Mouse (Mus musculus) adrenal gland, postnatal 14 days (tissue): ENCODE measurements around the gene Rarg. TPM values are rescaled to one million over a fixed set of nuclear protein-coding genes. Genes with fewer than 3 reads are reported as not detected.

Source experiments
- DNase-seq: peaks from one replicate; pipeline ENCODE4 v3.0.0; 2021; ENCODE audit warnings: mixed read lengths
- long read RNA-seq, 2 experiments: library from polyadenylated mRNA; stranded (forward); transcript quantifications; one replicate each; pipeline ENCODE4 v2.0.0; 2021
- total RNA-seq: library from RNA; stranded (reverse); gene quantifications from 2 replicates; pipeline ENCODE4 v1.2.3, GENCODE M21; 2021

Gene Rarg
- total RNA-seq = 25.5 and 27.8 TPM in 2 replicates
- long read RNA-seq, experiment 1, transcript Rarg-202 (8 exons, 2,718 nt) = major isoform, 7 of 15 reads
- long read RNA-seq, experiment 1, partial matches to known transcripts = 3 of 15 reads
- long read RNA-seq, experiment 1, other reads (novel, unspliced or antisense) = 1 of 15 reads
- long read RNA-seq, experiment 2, partial matches to known transcripts = 2 of 11 reads
- long read RNA-seq, experiment 2, other reads (novel, unspliced or antisense) = 4 of 11 reads

DNA sequence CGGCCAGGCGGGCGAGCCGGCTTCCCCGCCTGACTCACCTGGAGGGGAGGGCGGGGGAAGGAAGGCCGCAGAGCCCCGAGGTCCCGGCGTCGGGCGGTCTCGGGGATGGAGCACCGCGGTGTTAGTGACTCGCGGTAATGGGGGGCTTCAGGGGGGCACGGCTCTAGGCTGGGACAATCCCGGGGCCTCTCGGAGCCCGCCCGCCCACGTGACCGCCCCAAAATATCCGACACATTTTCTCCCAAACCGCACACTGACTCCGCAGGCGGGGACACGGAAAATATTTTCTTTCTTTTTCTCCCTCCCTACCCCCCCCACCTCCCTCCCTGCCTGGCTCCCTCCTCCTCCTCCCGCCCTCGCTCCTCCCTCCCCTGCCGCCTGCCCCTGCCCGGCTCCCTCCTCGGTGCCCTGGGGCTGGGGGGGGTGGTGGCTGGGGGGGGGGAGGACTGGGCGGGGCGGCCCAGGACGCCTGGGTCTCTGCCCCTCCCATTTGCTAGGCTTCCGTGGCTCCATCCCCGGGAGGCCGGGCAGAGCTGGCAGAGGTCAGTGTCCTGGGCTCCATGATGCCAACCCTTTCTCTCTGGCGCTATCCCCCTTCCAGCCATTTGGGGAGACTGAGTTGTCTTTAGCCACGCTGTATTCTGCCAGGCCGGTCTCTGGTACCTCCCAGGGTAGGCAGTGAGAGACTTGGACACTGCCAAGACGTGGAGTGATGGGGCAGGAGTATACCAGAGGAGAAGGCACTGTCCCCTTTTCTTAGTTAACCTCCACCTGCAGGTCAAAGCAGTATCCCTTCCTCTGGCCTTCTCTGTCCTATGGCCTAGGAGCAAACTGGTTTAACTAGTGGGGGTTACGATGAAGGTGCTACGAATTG is at the start of gene Rarg:
TSS of gene Rarg (minus strand) at position 316 of the 874 bp plus-strand sequence.
- peak; percentile 74 for DNase-seq

DNA sequence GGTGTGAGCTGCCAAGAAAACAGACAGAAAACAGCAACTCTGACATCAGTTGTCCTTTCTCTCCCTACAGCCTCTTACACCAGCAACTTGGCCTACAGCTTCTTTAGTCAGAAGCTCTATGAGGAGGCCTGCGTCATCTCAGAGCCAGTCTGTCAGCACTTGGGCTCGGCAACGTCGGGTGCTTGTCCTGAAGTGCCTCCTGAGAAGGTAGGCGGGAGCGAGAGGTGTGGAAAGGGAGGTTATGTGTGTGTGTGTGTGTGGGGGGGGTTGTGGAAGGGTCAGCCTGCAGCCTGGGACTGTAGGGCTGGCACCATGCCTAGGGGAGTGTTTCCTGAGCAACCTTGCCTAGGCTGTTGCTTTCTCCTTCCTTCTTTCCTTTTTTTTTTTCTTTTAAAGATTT is 45.2 kb upstream of the Rarg start:
- DNase-seq = no peak

DNA sequence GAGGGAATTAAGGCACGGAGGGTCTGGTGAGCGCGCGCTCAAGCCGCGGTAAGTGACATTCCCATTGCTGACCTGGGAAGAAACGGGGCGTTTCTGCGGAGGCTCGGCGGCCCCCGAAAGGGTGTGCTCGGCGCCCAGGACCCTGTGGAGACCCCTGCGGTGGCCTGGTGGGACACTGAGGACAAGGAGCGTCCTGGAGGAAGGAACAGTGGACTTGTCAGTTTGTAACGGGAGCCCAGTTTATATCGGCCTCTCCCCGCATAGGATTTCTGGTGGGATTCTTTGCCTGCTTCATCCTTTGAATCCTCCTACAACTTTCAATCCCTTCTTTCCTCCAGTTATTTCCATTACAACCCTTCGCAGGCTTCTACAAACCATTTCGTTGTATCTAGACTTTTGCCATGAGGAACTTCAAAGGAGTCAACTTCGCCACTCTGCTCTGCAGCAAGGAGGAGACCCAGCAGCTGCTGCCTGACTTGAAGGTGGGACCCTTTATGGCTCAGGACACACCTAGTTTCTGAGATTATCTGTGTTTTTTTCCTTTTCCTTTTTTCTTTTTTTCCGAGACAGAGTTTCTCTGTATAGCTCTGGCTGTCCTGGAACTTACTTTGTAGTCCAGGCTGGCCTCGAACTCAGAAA is 39.2 kb upstream of the Rarg start:
- no peak for DNase-seq

DNA sequence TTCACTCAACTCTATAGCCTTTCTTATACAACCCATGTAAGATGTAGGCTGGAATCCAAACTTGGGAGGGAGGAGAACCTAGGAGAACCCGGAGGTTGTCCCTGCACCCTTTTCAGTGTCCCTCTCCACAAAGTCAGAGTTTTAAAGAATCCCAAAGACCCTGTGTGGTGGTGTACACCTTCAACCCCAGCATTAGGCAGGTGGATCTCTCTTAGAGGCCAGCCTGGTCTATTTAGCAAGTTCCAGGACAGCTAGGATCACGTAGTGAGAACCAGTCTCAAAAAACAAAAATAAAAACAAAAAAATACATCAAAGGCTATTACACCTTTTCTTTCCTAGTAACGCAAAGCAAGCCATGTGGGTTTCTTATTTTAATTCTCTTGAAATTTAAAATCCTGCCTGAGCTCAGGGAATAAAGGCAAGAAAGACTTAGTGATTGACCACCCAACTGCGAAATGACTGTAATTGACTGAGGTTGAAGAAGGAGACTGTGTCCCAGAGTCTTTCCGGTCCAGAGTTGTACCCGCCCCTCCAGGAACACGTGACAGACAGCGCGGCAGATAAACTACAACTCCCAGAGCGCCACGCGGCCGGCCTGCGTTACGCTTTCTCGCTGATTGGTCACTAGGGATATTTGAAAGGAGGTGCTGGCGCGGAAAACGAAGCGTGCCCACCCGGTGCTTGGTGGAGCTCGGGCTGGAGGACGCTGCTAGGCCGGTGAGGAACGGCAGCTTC is 38.5 kb upstream of the Rarg start, which contains the start of gene Espl1:
TSS of gene Espl1 (plus strand) at position 634 of the 735 bp plus-strand sequence.
- peak; percentile 95 for DNase-seq

DNA sequence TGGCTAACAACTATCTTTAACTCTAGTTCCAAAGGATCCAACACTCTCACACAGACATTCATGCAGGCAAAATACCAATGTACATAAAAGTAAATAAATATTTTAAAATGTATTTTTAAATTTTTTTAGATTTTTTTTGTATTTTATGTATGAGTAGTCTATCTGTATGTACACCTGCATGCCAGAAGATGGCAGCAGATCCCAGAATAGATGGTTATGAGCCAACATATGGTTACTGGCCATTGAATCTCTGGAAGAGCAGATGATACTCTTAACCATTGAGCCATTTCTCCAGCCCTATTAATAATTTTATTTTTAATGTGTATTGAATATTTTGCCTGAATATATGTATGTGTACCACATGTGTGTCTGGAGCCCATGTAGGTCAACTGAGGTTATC is 30.1 kb upstream of the Rarg start:
- DNase-seq = peak; percentile 61

DNA sequence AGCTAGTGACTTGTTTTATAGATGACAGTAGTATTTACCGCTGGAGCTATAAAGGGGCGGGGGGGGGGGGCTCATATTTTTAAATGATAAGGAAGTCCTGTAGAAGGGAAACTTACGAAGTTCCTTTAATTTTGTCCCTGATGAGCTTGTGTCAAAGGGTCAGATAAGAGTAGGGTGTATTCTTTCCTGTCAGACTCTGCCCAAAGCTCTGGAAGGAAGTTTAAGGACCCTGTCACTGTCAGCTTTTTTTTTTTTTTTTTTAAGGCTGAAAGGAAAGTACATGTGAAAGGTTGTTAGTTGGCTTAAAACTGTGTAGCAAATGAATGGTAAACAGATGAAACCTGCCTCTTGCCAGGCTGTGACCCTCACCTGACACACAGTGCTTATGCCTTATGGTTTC is 26.3 kb upstream of the Rarg start:
- no peak for DNase-seq

DNA sequence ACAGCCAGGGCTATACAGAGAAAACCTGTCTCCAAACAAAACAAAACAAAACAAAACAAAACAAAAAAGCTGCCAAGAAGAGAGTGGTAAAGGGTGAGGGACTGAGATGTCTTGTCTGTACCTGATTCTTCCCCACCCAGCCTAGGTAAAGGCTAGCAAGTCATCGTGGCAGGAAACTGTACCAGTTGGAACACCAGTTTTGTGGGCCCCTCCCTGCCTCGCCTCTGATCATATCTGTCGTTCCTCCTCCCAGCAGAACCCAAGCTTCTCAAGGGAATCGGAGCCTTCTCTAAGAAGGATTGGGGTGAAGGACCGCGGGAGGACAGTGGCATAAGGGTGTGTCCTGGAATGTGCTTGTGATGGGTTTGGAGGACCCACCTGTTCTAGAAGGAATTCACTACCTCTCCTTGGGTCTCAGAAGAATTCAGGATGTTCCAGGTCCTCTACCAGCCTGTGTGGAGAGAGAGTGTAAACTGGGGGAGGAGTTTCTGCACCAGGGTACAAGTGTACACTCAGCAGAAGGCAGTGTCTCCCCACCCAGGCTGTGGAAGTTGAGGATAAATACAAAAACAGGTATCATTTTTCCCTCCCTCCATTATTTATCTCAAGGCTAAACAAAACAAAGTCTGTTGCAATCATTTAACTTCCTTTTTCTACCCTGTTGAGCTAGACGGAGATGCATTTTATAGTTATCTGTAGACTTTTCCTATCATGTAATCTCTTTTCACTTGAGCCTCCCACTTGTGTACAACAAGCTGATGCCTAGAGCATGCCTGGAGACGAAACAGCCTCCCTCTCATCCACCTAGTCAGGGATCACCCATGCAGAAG is 25.4 kb upstream of the Rarg start:
- no peak for DNase-seq

DNA sequence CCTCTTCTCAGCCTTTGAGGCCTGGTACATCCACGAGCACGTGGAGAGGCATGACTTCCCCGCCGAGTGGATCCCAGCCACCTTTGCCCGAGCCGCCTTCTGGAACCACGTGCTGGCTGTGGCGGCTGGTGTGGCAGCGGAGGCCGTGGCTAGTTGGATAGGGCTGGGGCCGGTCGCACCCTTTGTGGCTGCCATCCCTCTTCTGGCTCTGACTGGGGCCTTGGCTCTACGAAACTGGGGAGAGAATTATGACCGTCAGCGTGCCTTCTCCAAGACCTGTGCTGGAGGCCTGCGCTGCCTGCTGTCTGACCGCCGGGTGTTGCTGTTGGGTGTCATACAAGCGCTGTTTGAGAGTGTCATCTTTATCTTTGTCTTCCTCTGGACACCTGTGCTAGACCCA is 23.3 kb upstream of the Rarg start:
- no peak for DNase-seq

DNA sequence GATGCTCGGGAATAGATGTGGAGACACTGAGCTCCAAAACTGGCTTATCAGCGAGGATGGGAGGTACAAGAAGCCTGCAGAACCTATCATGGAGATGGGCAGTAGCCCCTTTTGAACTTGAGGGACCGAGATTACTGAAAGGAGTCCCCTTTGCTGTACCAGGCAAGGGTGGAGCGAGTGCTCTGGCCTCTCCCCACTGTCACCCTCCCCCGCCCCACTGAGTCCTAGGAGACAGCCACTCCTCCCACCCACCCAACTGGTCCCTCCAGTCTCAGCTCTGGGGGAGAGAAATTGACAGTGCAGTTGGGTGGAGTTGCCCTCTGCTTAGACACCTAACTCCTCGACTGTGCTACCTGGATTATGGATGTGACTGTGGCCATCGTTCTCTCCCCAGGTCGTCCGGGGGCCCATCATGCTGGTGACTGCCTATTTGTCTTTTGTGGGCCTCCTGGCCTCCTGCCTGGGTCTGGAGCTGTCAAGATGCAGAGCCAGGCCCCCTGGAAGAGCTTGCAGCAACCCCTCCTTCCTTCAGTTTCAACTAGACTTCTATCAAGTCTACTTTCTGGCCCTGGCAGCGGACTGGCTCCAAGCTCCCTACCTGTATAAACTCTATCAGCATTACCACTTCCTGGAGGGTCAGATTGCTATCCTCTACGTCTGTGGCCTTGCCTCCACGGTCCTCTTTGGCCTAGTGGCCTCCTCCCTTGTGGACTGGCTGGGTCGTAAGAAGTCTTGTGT is 22.6 kb upstream of the Rarg start:
- DNase-seq = no peak

DNA sequence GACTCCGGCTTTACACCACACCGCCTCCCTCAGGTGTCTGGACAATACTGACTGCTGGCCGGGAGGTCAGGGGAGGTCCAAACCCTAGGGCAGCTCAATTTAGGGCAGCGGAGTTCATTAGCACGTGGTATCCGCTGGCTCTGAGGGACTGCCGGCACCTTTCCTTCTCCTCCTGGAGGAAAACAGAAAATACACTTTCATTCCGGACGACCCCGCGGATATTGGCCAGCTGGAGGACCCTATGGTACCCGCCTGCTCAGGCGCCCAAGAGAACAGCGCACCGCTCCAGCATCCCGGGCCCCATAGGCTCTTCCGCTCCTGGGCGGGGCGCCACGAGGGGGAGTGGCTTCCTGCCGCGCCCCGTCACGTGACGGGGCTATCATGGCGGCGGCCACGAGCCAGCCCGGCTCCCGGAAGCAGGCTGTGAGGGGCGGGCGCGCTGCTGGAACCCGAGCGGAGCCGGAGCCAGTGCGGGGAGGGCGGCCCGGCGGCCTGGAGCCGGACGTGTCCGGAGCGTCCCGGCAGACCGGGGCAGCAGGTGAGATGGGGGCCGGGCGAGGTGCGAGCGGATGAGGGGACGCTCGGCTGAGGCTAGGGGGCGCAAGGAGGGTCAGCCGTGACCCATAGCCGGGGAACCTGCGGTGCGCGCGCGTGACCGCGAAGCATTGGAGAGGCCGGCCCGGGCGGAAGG is 21.9 kb upstream of the Rarg start, which contains the start of gene Mfsd5:
TSS of gene Mfsd5 (plus strand) at position 363 of the 691 bp plus-strand sequence.
- peak; percentile 95 for DNase-seq

DNA sequence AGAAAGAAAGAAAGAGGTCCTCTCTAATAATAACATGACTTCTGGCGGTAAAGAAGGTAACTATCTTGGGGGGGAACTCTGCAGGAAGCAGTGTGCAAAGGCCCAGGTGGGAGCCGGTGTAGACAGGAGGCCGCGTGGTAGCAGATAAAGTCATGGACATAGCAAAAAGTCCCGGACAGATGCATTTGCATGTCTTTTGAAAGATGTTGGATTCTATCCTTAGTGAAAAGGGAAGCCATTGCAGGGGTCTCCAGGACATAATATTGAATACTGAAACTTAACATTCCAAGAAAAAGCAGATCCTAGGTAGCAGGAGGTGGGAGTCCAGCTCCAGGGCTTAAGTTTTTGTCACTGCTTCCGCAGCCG is 21.4 kb upstream of the Rarg start:
- DNase-seq = no peak

DNA sequence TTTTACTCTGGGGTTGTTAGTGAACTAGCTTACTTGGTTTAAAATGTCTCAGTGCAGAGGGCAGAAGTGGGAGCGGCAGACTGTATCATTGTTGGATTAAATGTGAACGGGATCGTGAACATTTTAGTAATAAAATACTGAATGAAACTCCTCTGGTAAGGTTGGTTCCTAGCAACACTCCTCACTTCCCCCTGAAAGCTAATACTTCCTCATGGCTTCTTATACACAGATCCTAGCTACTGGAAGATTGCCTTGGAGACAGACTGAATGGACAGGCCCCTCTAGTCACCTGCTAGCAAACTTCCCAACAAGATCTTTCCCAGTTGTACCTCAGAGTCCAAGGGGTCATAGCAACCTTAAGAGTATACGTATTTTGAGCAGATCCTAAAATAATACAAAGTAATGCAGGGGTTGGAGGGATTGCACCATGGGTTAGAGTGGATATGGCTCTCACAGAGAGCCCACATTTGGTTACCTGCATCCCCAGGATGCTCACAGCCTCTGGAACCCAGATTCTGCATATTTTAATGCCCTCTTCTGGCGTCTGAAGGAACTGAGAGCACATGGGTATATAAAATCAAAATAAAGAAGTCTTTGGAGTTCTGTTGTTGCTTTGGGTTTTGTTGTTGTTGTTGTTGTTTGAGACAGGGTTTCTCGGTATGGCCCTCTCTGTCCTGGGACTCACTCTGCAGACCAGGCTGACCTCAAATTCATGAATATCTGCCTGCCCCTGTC is 16.8 kb upstream of the Rarg start:
- DNase-seq = no peak

DNA sequence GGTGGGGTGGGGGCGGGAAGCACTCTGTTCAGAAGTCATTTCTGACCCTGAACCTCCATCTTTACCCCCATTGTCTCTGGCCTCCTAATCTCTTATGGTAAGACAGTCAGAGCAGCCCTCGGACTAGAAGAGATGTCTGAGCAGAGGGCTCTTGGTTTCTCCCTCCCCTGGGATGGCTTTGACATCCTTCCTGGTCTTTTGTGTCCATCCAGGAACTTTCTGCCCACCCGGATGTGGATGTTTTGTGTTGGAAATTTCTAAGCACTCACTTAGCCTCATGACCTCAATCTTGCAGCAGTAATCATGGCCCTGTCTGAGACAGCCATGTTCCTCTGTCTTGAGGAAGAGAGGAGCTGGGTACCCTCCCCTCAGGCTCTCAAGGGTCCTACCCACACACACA is 14.1 kb upstream of the Rarg start:
- DNase-seq = no peak

DNA sequence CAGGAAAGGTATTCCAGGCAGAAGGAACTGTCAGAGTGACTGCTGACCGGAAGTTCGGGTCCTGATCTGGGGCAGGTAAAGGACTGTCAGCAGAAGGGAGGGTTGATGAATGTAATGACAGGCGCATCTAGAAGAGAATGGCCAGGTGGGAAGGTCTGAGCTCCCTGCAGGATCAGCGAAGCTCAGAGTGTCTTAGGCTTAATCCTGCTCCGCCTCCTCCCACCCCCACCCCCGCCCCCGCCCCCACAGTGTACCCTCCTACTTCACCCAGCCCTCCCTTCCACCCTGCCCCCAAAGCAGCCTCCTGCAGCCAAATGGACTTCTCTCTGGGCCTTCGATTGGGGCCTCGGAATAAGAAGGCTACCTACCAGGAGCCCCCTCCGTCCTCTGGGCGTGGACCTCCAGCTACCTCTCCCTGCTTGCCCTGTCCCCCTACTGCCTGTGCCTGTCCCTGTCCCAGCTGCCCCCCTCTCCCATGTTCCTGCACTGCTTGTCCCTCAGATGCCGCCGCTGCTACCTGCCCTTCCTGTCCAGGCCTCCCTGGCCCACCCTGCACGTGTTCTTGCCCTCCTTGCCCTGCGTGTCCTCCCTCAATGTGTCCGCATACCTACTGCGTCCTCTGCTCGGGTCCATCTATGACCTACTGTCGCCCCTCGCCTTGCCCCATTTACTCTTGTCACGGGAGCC is 13.1 kb upstream of the Rarg start, which contains the start of gene Gm9918:
TSS of gene Gm9918 (plus strand) at position 290 of the 687 bp plus-strand sequence.
- DNase-seq = no peak

DNA sequence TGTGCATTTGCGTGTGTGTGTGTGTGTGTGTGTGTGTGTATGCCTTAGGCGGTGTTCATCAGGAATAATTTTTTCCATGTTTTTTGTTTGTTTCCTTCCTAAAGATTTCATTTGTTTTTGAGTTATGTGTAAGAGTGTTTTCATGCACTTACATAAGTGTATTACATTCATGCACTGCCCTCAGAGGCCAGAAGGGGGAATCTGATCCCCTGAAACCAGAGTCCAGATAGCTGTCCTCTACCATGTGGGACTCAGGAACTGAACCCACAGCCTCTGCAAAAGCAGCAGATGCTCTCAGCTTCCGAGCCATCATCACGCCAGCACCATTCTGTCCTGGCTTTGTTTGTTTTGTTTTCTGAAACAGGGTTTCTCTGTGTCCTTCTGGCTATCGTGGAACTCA is 8.2 kb upstream of the Rarg start:
- DNase-seq = no peak

DNA sequence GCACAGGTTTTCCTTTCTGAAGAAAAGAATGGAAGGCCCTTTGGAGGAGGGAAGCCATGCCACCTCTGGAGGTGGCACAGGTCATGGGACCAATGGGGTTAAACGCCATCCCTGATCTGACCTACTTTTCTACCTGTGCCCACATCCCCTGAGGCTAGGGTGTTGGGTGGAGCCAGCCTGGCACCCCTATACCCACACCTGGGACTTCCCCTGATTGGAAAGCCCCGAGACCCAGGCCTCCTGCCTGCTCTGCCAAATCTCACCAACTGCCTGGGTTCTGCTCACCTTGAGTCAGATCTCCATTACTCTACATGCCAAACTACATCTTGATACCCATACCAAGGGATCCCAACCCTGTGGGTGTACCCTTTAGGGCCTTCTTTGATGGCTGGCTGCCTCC is 5.7 kb upstream of the Rarg start:
- DNase-seq = no peak

DNA sequence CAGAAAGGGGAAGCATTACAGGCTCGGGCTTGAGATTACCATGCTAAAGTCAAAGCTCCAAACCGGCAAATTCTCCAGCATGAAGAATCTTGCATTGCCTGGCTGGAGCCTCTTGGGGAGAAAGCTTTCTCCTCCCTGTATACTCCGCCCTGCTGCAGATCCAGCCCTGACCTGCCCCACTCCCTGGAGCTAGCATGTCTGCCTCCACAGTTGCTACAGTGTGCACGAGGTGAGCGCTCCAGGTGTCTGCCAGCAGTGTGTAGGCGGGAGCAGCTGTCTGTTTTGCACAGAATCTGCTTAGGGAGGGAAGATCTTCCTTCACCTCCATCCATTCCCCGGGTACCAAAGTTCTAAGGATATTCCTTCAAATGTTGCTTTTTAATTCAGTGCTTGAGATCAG is 5.3 kb upstream of the Rarg start:
- no peak for DNase-seq

DNA sequence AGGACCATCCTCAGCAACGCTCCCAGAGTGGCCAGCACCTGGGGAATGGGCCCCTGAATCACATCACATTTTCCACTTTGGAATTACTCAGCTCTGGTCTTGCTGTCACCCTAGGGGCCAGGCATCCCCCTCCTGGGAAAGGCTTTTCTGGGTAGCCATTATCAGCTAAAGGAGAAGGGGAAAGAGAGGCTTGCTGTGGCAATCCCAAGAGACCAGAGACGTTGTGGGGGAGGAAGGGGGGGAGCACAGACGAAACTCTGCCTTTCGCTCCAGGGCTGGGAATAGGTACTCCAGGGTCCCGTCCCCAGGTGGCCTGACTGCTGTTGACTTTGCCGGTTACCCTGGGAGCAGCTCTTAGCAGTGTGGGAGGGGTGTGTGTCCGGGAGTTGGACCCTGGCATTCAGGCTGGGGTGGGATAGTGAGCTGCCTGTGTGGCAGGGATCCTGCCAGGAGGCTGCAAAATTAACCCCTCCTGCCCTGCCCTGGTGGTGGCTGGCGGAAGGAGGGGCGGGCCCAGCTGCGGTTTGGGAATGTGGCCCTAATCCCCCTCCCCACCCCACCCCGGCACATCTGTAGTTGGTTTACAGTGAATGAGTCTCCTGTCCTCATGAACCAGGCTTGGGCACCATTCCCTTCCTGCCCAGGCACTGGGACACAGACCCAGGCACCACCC is 1.4 kb upstream of the Rarg start:
- DNase-seq = no peak
